Mouse (Mus musculus) left cerebral cortex, adult 8-10 months (tissue): ENCODE data around the gene Tll2. TPM values are rescaled to one million over a fixed set of nuclear protein-coding genes. Genes with fewer than 3 reads are reported as not detected.

Experiments
- DNase-seq, 2 experiments: peaks; one replicate each; pipeline ENCODE4 v3.0.0; 2022; ENCODE audit warnings: low spot score in 2 of 2
- total RNA-seq, 4 experiments: library from RNA; stranded (reverse); gene quantifications; 2 replicates each; pipeline ENCODE4 v1.2.4; 2022

The Tll2 gene
- total RNA-seq, 4 experiments from 2014 or later = 0.64 to 0.96 (median 0.80) TPM

GRCm38 (mm10) chr19:41089833-41090232 lies 116.8 kb downstream of the Tll2 start:
- no peak for DNase-seq

GRCm38 (mm10) chr19:41088491-41088890 lies 118.1 kb downstream of the Tll2 start:
- no peak for DNase-seq

- no peak for DNase-seq
Measured at GRCm38 (mm10) chr19:41087901-41088300, 118.7 kb downstream of the Tll2 start.

GRCm38 (mm10) chr19:41086700-41087099 lies 119.9 kb downstream of the Tll2 start:
- DNase-seq = peak; percentile 47 to 72

- no peak for DNase-seq
Measured at GRCm38 (mm10) chr19:41086289-41086688, 120.3 kb downstream of the Tll2 start.

GRCm38 (mm10) chr19:41083646-41084045 lies 123.0 kb downstream of the Tll2 start:
- no peak for DNase-seq

GRCm38 (mm10) chr19:41081589-41081988 lies 125.0 kb downstream of the Tll2 start:
- no peak for DNase-seq

GRCm38 (mm10) chr19:41076906-41077305 lies 129.7 kb downstream of the Tll2 start, which contains the start of gene Opalin:
TSS of gene Opalin (minus strand) at chr19:41077113.
- DNase-seq = peak in 1 of 2 experiments; percentile 47

- DNase-seq = peak in 1 of 2 experiments; percentile 55
Measured at GRCm38 (mm10) chr19:41073746-41074455, 132.7 kb downstream of the Tll2 start.

- peak; percentile 67 to 74 for DNase-seq
Measured at GRCm38 (mm10) chr19:41071500-41071899, 135.1 kb downstream of the Tll2 start.

- no peak for DNase-seq
Measured at GRCm38 (mm10) chr19:41054702-41055101, 151.9 kb downstream of the Tll2 start.

- no peak for DNase-seq
Measured at GRCm38 (mm10) chr19:41053530-41053929, 153.1 kb downstream of the Tll2 start.

- no peak for DNase-seq
Measured at GRCm38 (mm10) chr19:41052247-41052646, 154.4 kb downstream of the Tll2 start.

GRCm38 (mm10) chr19:41051714-41052113 lies 154.9 kb downstream of the Tll2 start:
- DNase-seq = no peak

GRCm38 (mm10) chr19:41048187-41048559 lies 158.5 kb downstream of the Tll2 start:
- no peak for DNase-seq

GRCm38 (mm10) chr19:41047437-41048186 lies 159.0 kb downstream of the Tll2 start:
- no peak for DNase-seq

GRCm38 (mm10) chr19:41045091-41045770 lies 161.4 kb downstream of the Tll2 start:
- DNase-seq = no peak

GRCm38 (mm10) chr19:41039110-41039509 lies 167.5 kb downstream of the Tll2 start:
- DNase-seq = no peak

- DNase-seq = no peak
Measured at GRCm38 (mm10) chr19:41035809-41036551, 170.7 kb downstream of the Tll2 start.
